Mouse (Mus musculus): ENCODE results near the gene Tshz2. TPM values are rescaled to one million over a fixed set of nuclear protein-coding genes. Genes with fewer than 3 reads are reported as not detected.

Gene Tshz2
- polyA plus RNA-seq, 2 experiments: 0.43 to 1.5 TPM

GRCm38 (mm10) chr2:169997276-169998049 lies 364.6 kb downstream of the Tshz2 start:
- no peak overlapping the region for H3K4me2 ChIP-seq (ENCODE audit: low read depth)
- whole genome bisulfite sequencing (ENCODE audit: insufficient replicate concordance): 62% methylated on average over 16 of the region's 16 CpGs
- no peak overlapping the region for H3K4me3 ChIP-seq (ENCODE audit: insufficient read depth in 1 of 2, low read depth in 2 of 2, low read length in 2 of 2)
- no peak overlapping the region for H3K27ac ChIP-seq
- no peaks in the 10 kb centered on the region for H3K36me3 ChIP-seq (replicated peaks; ENCODE audit: control insufficient read depth, insufficient read depth, low read depth)
- DNase-seq (ENCODE audit: low read depth in 3 of 3, low spot score in 3 of 3) (no peak), ATAC-seq (ENCODE audit: insufficient read depth) (no peak)
- TF ChIP-seq EP300 (IDR thresholded peaks at IDR 0.05; ENCODE audit: low read depth) (no peak), CTCF (IDR thresholded peaks at IDR 0.05; ENCODE audit: low read depth) (no peak)
- 0 out of 4 replicates have a peak, but pooled peaks cover 0 to under 1% of the 10 kb centered on the region in 2 experiments for H3K4me1 ChIP-seq (replicated peaks; ENCODE audit: control insufficient read depth in 2 of 2, insufficient read depth in 2 of 2, low read length in 1 of 2)
- H3K9me3 ChIP-seq (ENCODE audit: control insufficient read depth, low read length): no peaks in the 10 kb centered on the region
- no peaks in the 10 kb centered on the region for H3K27me3 ChIP-seq (ENCODE audit: control insufficient read depth, insufficient read depth, low read length)
- H3K9ac ChIP-seq (replicated peaks): no peak overlapping the region

GRCm38 (mm10) chr2:169998878-169999337 lies 366.1 kb downstream of the Tshz2 start:
- Histone ChIP-seq H3K27me3 (ENCODE audit: control insufficient read depth, insufficient read depth, low read length) (no peaks in the 10 kb centered on the region), H3K36me3 (replicated peaks; ENCODE audit: control insufficient read depth, insufficient read depth, low read depth) (no peaks in the 10 kb centered on the region), H3K27ac (no peak overlapping the region), H3K9ac (replicated peaks) (no peak overlapping the region), H3K4me2 (ENCODE audit: low read depth) (no peak overlapping the region), H3K4me1 (replicated peaks; ENCODE audit: control insufficient read depth in 2 of 2, insufficient read depth in 2 of 2, low read length in 1 of 2) (0 out of 4 replicates have a peak, but pooled peaks cover 0 to 2% of the 10 kb centered on the region in 2 experiments), H3K4me3 (ENCODE audit: insufficient read depth in 1 of 2, low read depth in 2 of 2, low read length in 2 of 2) (no peak overlapping the region), H3K9me3 (ENCODE audit: control insufficient read depth, low read length) (no peaks in the 10 kb centered on the region)
- ATAC-seq (ENCODE audit: insufficient read depth) (no peak), DNase-seq (ENCODE audit: low read depth in 3 of 3, low spot score in 3 of 3) (no peak)
- 69% methylated on average over 11 of the region's 11 CpGs for WGBS (ENCODE audit: insufficient replicate concordance)
- no peak for TF ChIP-seq EP300 (IDR thresholded peaks at IDR 0.05; ENCODE audit: low read depth)

GRCm38 (mm10) chr2:170002594-170003504 lies 370.0 kb downstream of the Tshz2 start:
- ATAC-seq (ENCODE audit: insufficient read depth) (0 out of 2 replicates have a peak, but pooled peaks have one; percentile 21), DNase-seq (ENCODE audit: low read depth in 3 of 3, low spot score in 3 of 3) (no peak)
- TF ChIP-seq EP300 (IDR thresholded peaks at IDR 0.05; ENCODE audit: low read depth) (no peak), CTCF (IDR thresholded peaks at IDR 0.05; ENCODE audit: low read depth) (no peak)
- WGBS (ENCODE audit: insufficient replicate concordance): 55% methylated on average over 25 of the region's 25 CpGs
- no peaks in the 10 kb centered on the region for H3K9me3 ChIP-seq (ENCODE audit: control insufficient read depth, low read length)
- no peak overlapping the region for H3K27ac ChIP-seq
- 0 out of 4 replicates have a peak, but pooled peaks cover 0 to 2% of the 10 kb centered on the region in 2 experiments for H3K4me1 ChIP-seq (replicated peaks; ENCODE audit: control insufficient read depth in 2 of 2, insufficient read depth in 2 of 2, low read length in 1 of 2)
- no peaks in the 10 kb centered on the region for H3K27me3 ChIP-seq (ENCODE audit: control insufficient read depth, insufficient read depth, low read length)
- peak overlapping the region; percentile 20; the same call in 1 of the 2 replicates for H3K4me2 ChIP-seq (ENCODE audit: low read depth)
- no peak overlapping the region for H3K9ac ChIP-seq (replicated peaks)
- H3K4me3 ChIP-seq (ENCODE audit: insufficient read depth in 1 of 2, low read depth in 2 of 2, low read length in 2 of 2): peak overlapping the region in 1 of 2 experiments; percentile 4; a peak in 1 of 4 replicates
- no peaks in the 10 kb centered on the region for H3K36me3 ChIP-seq (replicated peaks; ENCODE audit: control insufficient read depth, insufficient read depth, low read depth)

- Histone ChIP-seq H3K4me1 (replicated peaks; ENCODE audit: control insufficient read depth in 2 of 2, insufficient read depth in 2 of 2, low read length in 1 of 2) (0 out of 4 replicates have a peak, but pooled peaks cover 0 to 2% of the 10 kb centered on the region in 2 experiments), H3K4me3 (ENCODE audit: insufficient read depth in 1 of 2, low read depth in 2 of 2, low read length in 2 of 2) (no peak overlapping the region), H3K27me3 (ENCODE audit: control insufficient read depth, insufficient read depth, low read length) (no peaks in the 10 kb centered on the region), H3K9me3 (ENCODE audit: control insufficient read depth, low read length) (no peaks in the 10 kb centered on the region), H3K4me2 (ENCODE audit: low read depth) (no peak overlapping the region), H3K36me3 (replicated peaks; ENCODE audit: control insufficient read depth, insufficient read depth, low read depth) (no peaks in the 10 kb centered on the region), H3K9ac (replicated peaks) (no peak overlapping the region), H3K27ac (no peak overlapping the region)
- TF ChIP-seq CTCF (IDR thresholded peaks at IDR 0.05; ENCODE audit: low read depth) (no peak), EP300 (IDR thresholded peaks at IDR 0.05; ENCODE audit: low read depth) (no peak)
- WGBS (ENCODE audit: insufficient replicate concordance): 66% methylated on average over 8 of the region's 8 CpGs
- DNase-seq (ENCODE audit: low read depth in 3 of 3, low spot score in 3 of 3): no peak
- no peak for ATAC-seq (ENCODE audit: insufficient read depth)
Observed at GRCm38 (mm10) chr2:170003666-170004065, 370.9 kb downstream of the Tshz2 start.

Measured in liver, embryonic 14.5 days (tissue).